Mouse (Mus musculus): ENCODE results near the gene Rps18.
"Not testable (repeated sequence)": the region's sequence is repeated elsewhere in the genome, so short reads cannot be mapped to it uniquely, and the experiment has no call there.

Rps18 gene

GRCm38 (mm10) chr17:33968927-33969326 is 13.1 kb upstream of the Rps18 start:
- peak; percentile 55 to 76 for DNase-seq (ENCODE audit: low read depth in 2 of 2, low spot score in 2 of 2)

- DNase-seq (ENCODE audit: low read depth in 2 of 2, low spot score in 2 of 2), result peak; percentile 76 to 80
Observed at GRCm38 (mm10) chr17:33968489-33968888, 12.7 kb upstream of the Rps18 start.

GRCm38 (mm10) chr17:33965846-33966550 is 10.2 kb upstream of the Rps18 start:
- no peak for DNase-seq (ENCODE audit: low read depth in 2 of 2, low spot score in 2 of 2)

- DNase-seq (ENCODE audit: low read depth in 2 of 2, low spot score in 2 of 2), result no peak
Observed at GRCm38 (mm10) chr17:33965082-33965845, 9.5 kb upstream of the Rps18 start.

- DNase-seq (ENCODE audit: low read depth in 2 of 2, low spot score in 2 of 2), result no peak
Observed at GRCm38 (mm10) chr17:33962876-33963275, 7.1 kb upstream of the Rps18 start.

- DNase-seq (ENCODE audit: low read depth in 2 of 2, low spot score in 2 of 2), result no peak
Observed at GRCm38 (mm10) chr17:33959948-33960347, 4.1 kb upstream of the Rps18 start.

- no peak for DNase-seq (ENCODE audit: low read depth in 2 of 2, low spot score in 2 of 2)
Observed at GRCm38 (mm10) chr17:33959135-33959534, 3.3 kb upstream of the Rps18 start.

- no peak for DNase-seq (ENCODE audit: low read depth in 2 of 2, low spot score in 2 of 2)
Observed at GRCm38 (mm10) chr17:33958451-33958850, 2.6 kb upstream of the Rps18 start.

GRCm38 (mm10) chr17:33957493-33957892 is 1.7 kb upstream of the Rps18 start:
- no peak for DNase-seq (ENCODE audit: low read depth in 2 of 2, low spot score in 2 of 2)

- no peak for DNase-seq (ENCODE audit: low read depth in 2 of 2, low spot score in 2 of 2)
Observed at GRCm38 (mm10) chr17:33956336-33956735, 535 bp upstream of the Rps18 start.

GRCm38 (mm10) chr17:33954646-33955554 is 901 bp downstream of the Rps18 start:
- DNase-seq (ENCODE audit: low read depth in 2 of 2, low spot score in 2 of 2), result no peak

- no peak for DNase-seq (ENCODE audit: low read depth in 2 of 2, low spot score in 2 of 2)
Observed at GRCm38 (mm10) chr17:33953961-33954565, 1.7 kb downstream of the Rps18 start.

- DNase-seq (ENCODE audit: low read depth in 2 of 2, low spot score in 2 of 2), result no peak
Observed at GRCm38 (mm10) chr17:33953310-33953709, 2.5 kb downstream of the Rps18 start.

GRCm38 (mm10) chr17:33952879-33953278 is 2.9 kb downstream of the Rps18 start:
- DNase-seq (ENCODE audit: low read depth in 2 of 2, low spot score in 2 of 2), result no peak

- DNase-seq (ENCODE audit: low read depth in 2 of 2, low spot score in 2 of 2), result not testable (repeated sequence)
Observed at GRCm38 (mm10) chr17:33952015-33952414, 3.8 kb downstream of the Rps18 start.

GRCm38 (mm10) chr17:33951021-33951946 is 4.5 kb downstream of the Rps18 start, which contains the start of gene B3galt4:
B3galt4 (minus strand) TSS chr17:33951488.
- DNase-seq (ENCODE audit: low read depth in 2 of 2, low spot score in 2 of 2), result peak; percentile 70 to 74

GRCm38 (mm10) chr17:33950131-33950625 is 5.6 kb downstream of the Rps18 start:
- DNase-seq (ENCODE audit: low read depth in 2 of 2, low spot score in 2 of 2), result no peak

- DNase-seq (ENCODE audit: low read depth in 2 of 2, low spot score in 2 of 2), result no peak
Observed at GRCm38 (mm10) chr17:33948905-33949537, 6.8 kb downstream of the Rps18 start.

All from CD8-positive naive resting alpha-beta T cell, adult 2 months (primary cell).